Comparison of ENCODE assay signal across 1 mouse cellular context in the genomic region with DNA sequence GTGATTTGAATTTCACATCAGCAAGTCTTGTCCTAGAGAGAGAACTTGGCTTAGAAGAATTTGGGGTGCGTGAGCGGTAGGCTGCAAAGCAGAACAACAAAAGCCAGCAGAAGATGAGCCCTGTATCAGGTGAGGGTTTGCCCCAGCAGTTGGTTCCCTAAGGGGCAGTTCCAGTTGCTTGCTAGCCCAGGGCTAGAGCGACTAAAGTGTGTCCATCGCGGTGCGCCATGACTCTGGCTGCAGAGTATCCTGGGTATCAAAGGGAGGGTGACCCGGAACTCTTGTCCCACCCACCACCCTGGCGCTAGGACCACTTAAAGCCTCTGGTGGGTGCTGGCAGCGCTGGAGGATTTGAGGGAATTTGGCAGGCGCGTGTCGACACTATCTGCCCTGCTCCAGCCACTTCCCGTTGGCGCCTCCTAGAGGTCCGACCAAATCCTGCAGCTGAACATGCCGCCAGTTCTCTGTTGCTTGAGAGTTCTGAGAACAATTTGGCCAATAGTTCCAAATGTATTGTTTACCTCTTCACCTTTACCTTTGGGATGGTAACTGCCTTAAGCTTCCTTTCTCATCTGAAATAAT.
A peak's percentile ranks its signal among the peaks of the same experiment; 100 is the strongest.
TF ChIP-seq lines count a peak whose summit lies in the region.

No protein-coding gene starts in this region.

TF ChIP-seq in CH12.LX, 34 proteins besides CTCF, POLR2A, EP300 and RAD21:
- TF ChIP-seq USF1 (IDR thresholded peaks at IDR 0.05; ENCODE audit: low read depth, low read length) (no peak), SMC3 (IDR thresholded peaks at IDR 0.05; ENCODE audit: low read depth, low read length) (peak; percentile 42)
